Mouse (Mus musculus) limb, embryonic 14.5 days (tissue): ENCODE results near the gene Erbb4. TPM values are rescaled to one million over a fixed set of nuclear protein-coding genes. Genes with fewer than 3 reads are reported as not detected.

Experiments
- ATAC-seq: fragments of 200-750 bp; cut with Nextera tagmentation; 2 replicates; pipeline ENCODE4 v1.8.0; 2017; ENCODE audit warnings: low read depth, moderate number of reproducible peaks, moderate TSS enrichment; ENCODE audit not compliant: low FRiP score
- DNase-seq: peaks from one replicate; pipeline ENCODE4 v3.0.0-alpha.2; 2015; ENCODE audit warnings: low spot score
- H3K27ac ChIP-seq: fragments of 300-500 bp; sonication (generic); replicated peaks from 2 replicates; pipeline ENCODE4 v1.5.1; 2014; ENCODE audit warnings: low read depth, mild to moderate bottlenecking, low read length, moderate library complexity, mixed read lengths
- H3K27me3 ChIP-seq: fragments of 300-500 bp; sonication (generic); 2 replicates; pipeline ENCODE4 v1.6.1; 2014; ENCODE audit warnings: low read length, mixed read lengths; ENCODE audit not compliant: control insufficient read depth, insufficient read depth
- H3K36me3 ChIP-seq: fragments of 300-500 bp; sonication (generic); 2 replicates; pipeline ENCODE4 v1.6.1; 2014; ENCODE audit warnings: mild to moderate bottlenecking, low read length, moderate library complexity, mixed read lengths; ENCODE audit not compliant: control insufficient read depth, insufficient read depth
- H3K4me1 ChIP-seq: fragments of 300-500 bp; sonication (generic); 2 replicates; pipeline ENCODE4 v1.6.1; 2014; ENCODE audit warnings: antibody characterized with exemption, low read length, mixed read lengths; ENCODE audit not compliant: control insufficient read depth, insufficient read depth
- H3K4me2 ChIP-seq: fragments of 300-500 bp; sonication (generic); replicated peaks from 2 replicates; pipeline ENCODE4 v1.6.1; 2014; ENCODE audit warnings: low read depth, mild to moderate bottlenecking, low read length, moderate library complexity; ENCODE audit not compliant: severe bottlenecking
- H3K4me3 ChIP-seq: fragments of 300-500 bp; sonication (generic); replicated peaks from 2 replicates; pipeline ENCODE4 v1.5.1; 2014; ENCODE audit warnings: low read length
- H3K9ac ChIP-seq: fragments of 300-500 bp; sonication (generic); 2 replicates; pipeline ENCODE4 v1.6.1; 2014; ENCODE audit warnings: mild to moderate bottlenecking, low read depth, low read length, moderate library complexity; ENCODE audit not compliant: severe bottlenecking
- H3K9me3 ChIP-seq: fragments of 300-500 bp; sonication (generic); 2 replicates; pipeline ENCODE4 v1.6.1; 2016; ENCODE audit warnings: low read length; ENCODE audit not compliant: control insufficient read depth
- POLR2A ChIP-seq: fragments of 200-500 bp; IDR thresholded peaks from 2 replicates; pipeline ENCODE4 v1.8.0; 2012; ENCODE audit warnings: inconsistent platforms, mild to moderate bottlenecking, moderate library complexity, borderline replicate concordance; ENCODE audit not compliant: insufficient read depth, insufficient read length; ENCODE audit errors: extremely low read depth
- WGBS: fragments of 180-500 bp; shearing (Covaris S2); extraction: QIAGEN DNeasy Blood & Tissue Kit; methylation state at CpG from one replicate; pipeline ENCODE4 v1.1.7; 2014; 5-methylcytosine and 5-hydroxymethylcytosine counted together
- polyA plus RNA-seq, 2 experiments: library from polyadenylated mRNA; depleted of rRNA in 1 of 2; stranded (reverse) in 1 of 2; unstranded in 1 of 2; fragments of >200 nt; fragmentation: Nextera tagmentation in 1 of 2; extraction: Ambion mirVana in 1 of 2; gene quantifications; 2 replicates each; pipeline versions ENCODE4 v1.2.1 to v1.2.3; 2012 to 2014

Gene Erbb4
- polyA plus RNA-seq (2012; rRNA removed): 0.68 and 1.00 TPM in 2 replicates
- 1.7 and 2.0 TPM in 2 replicates for polyA plus RNA-seq (2014; fragmentation: Nextera tagmentation; extraction: Ambion mirVana)

GRCm38 (mm10) chr1:69107485-69108158 is at the start of gene Erbb4:
Gene Erbb4, minus strand, starts transcription at chr1:69108059.
- peak within 1 kb of the TSS; percentile 98 for H3K4me2 ChIP-seq
- under 1% methylated on average over 39 of the region's 63 CpGs for WGBS
- 0 out of 2 replicates have a peak, but pooled peaks have one; percentile 17 for ATAC-seq

GRCm38 (mm10) chr1:69157346-69157745 is 49.5 kb upstream of the Erbb4 start:
- WGBS: 78% methylated on average over 2 of the region's 2 CpGs
- H3K27me3 ChIP-seq: no peaks in the 10 kb centered on the region
- H3K27ac ChIP-seq: no peak overlapping the region
- no peak for ATAC-seq
- no peaks in the 10 kb centered on the region for H3K36me3 ChIP-seq
- TF ChIP-seq POLR2A: no peak
- no peak for DNase-seq
- no peaks in the 10 kb centered on the region for H3K4me1 ChIP-seq
- no peak overlapping the region for H3K4me2 ChIP-seq
- H3K9ac ChIP-seq: no peak overlapping the region
- no peak overlapping the region for H3K4me3 ChIP-seq
- no peaks in the 10 kb centered on the region for H3K9me3 ChIP-seq

More at GRCm38 (mm10) chr1:69107485-69108158, at the start of gene Erbb4:
- H3K9ac ChIP-seq: peak within 1 kb of the TSS; percentile 56
- DNase-seq: no peak
- no peak for TF ChIP-seq POLR2A
- no peaks in the 10 kb centered on the region for H3K36me3 ChIP-seq
- peak within 1 kb of the TSS; percentile 64 for H3K4me3 ChIP-seq
- no peak within 1 kb of the TSS for H3K27ac ChIP-seq
- H3K9me3 ChIP-seq: no peaks in the 10 kb centered on the region
- peaks cover 13% of the 10 kb centered on the region for H3K4me1 ChIP-seq
- peaks cover 58% of the 10 kb centered on the region for H3K27me3 ChIP-seq

GRCm38 (mm10) chr1:69141341-69141740 is 33.5 kb upstream of the Erbb4 start:
- no peaks in the 10 kb centered on the region for H3K9me3 ChIP-seq
- no peak overlapping the region for H3K4me2 ChIP-seq
- TF ChIP-seq POLR2A: no peak
- H3K36me3 ChIP-seq: no peaks in the 10 kb centered on the region
- H3K4me3 ChIP-seq: no peak overlapping the region
- H3K9ac ChIP-seq: no peak overlapping the region
- ATAC-seq: no peak
- DNase-seq: no peak
- no peak overlapping the region for H3K27ac ChIP-seq
- no peaks in the 10 kb centered on the region for H3K27me3 ChIP-seq
- no peaks in the 10 kb centered on the region for H3K4me1 ChIP-seq

- Histone ChIP-seq H3K9ac (no peak overlapping the region), H3K4me3 (no peak overlapping the region), H3K36me3 (no peaks in the 10 kb centered on the region), H3K27ac (no peak overlapping the region), H3K9me3 (no peaks in the 10 kb centered on the region), H3K4me1 (no peaks in the 10 kb centered on the region), H3K4me2 (no peak overlapping the region), H3K27me3 (no peaks in the 10 kb centered on the region)
- 59% methylated on average over 6 of the region's 6 CpGs for WGBS
- no peak for TF ChIP-seq POLR2A
- ATAC-seq (no peak), DNase-seq (no peak)
Measured at GRCm38 (mm10) chr1:69139519-69139868, 31.6 kb upstream of the Erbb4 start.

GRCm38 (mm10) chr1:69138856-69139518 is 31.1 kb upstream of the Erbb4 start:
- Histone ChIP-seq H3K27ac (no peak overlapping the region), H3K4me2 (no peak overlapping the region), H3K4me1 (no peaks in the 10 kb centered on the region), H3K9me3 (no peaks in the 10 kb centered on the region), H3K36me3 (no peaks in the 10 kb centered on the region), H3K4me3 (no peak overlapping the region), H3K27me3 (no peaks in the 10 kb centered on the region), H3K9ac (no peak overlapping the region)
- 31% methylated on average over 4 of the region's 4 CpGs for WGBS
- TF ChIP-seq POLR2A: no peak
- DNase-seq: peak; percentile 95
- ATAC-seq: no peak
